Mouse (Mus musculus): ENCODE data around the gene Lrrc61. TPM values are rescaled to one million over a fixed set of nuclear protein-coding genes. Genes with fewer than 3 reads are reported as not detected.

Gene Lrrc61
- polyA plus RNA-seq, 1 experiment = not detected

GRCm38 (mm10) chr6:48572014-48572413 lies 17.4 kb downstream of the Lrrc61 start:
- TF ChIP-seq GATA1 (IDR thresholded peaks at IDR 0.05; ENCODE audit: low read length) = no peak

- no peak for TF ChIP-seq GATA1 (IDR thresholded peaks at IDR 0.05; ENCODE audit: low read length)
These were observed 18.0 kb downstream of the Lrrc61 start, which contains the start of gene Rarres2 for GRCm38 (mm10) chr6:48572572-48573061. Rarres2 (minus strand) TSS chr6:48572789.

DNA sequence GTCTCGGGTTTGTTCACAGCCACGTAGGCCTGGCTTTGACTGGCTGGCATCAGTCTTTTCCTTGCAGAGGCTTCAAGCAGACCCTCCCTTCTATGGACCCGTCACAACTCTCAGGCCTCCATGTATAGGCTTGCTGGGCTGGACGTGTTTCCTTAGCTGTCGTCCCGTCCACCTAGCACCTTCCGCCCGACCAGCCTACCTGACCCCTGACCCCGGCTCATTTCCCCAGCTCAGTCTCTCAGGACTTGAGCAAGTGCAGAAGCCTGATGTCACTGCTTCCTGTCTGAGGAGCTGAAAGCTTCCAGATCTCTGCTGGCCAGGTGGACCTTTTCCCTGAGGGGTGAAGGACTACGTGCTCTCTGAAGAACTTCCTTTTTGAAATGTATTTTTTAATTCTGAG lies 18.7 kb downstream of the Lrrc61 start:
- TF ChIP-seq GATA1 (IDR thresholded peaks at IDR 0.05; ENCODE audit: low read length) = no peak

- TF ChIP-seq GATA1 (IDR thresholded peaks at IDR 0.05; ENCODE audit: low read length) = no peak
These were observed 19.4 kb downstream of the Lrrc61 start for GRCm38 (mm10) chr6:48573981-48574380.

- TF ChIP-seq GATA1 (IDR thresholded peaks at IDR 0.05; ENCODE audit: low read length) = no peak
These were observed 24.1 kb downstream of the Lrrc61 start for GRCm38 (mm10) chr6:48578736-48579135.

GRCm38 (mm10) chr6:48579215-48579648 lies 24.6 kb downstream of the Lrrc61 start:
- TF ChIP-seq GATA1 (IDR thresholded peaks at IDR 0.05; ENCODE audit: low read length) = no peak

- TF ChIP-seq GATA1 (IDR thresholded peaks at IDR 0.05; ENCODE audit: low read length) = no peak
These were observed 26.7 kb downstream of the Lrrc61 start for GRCm38 (mm10) chr6:48581257-48581656.

- no peak for TF ChIP-seq GATA1 (IDR thresholded peaks at IDR 0.05; ENCODE audit: low read length)
These were observed 27.4 kb downstream of the Lrrc61 start for GRCm38 (mm10) chr6:48582037-48582436.

- no peak for TF ChIP-seq GATA1 (IDR thresholded peaks at IDR 0.05; ENCODE audit: low read length)
These were observed 34.7 kb downstream of the Lrrc61 start, which contains the start of gene Gm45021 for GRCm38 (mm10) chr6:48589194-48589750. Gm45021 (plus strand) TSS chr6:48589610.

DNA sequence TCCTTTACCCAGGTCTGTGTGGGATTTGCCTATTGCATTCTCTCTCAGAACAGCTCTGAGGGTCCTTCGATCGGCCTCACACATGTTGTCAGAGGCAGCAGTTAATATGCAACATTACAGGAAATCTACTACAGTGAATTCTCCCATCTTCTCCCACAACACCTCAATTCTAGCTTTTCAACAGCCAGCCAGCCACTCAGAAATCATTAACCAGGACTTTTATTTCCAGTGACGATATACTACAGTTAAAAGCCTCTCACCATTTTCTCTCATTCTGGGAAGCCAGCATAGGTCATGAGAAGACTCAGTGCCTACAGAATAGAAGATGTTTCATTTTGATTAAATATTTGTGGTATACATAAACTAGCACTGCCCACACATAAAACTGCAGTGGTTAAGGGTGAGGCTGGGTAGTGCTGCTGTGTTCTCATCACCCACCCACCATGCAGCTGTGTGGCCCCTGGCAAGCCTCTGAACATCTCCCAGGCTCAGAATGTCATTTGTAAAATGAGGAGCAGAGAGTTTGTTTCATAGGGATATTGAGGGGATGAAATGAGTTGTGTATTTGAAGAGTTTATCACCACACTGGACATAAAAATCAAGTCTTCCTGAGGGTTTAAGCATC lies 36.7 kb downstream of the Lrrc61 start:
- no peak for TF ChIP-seq GATA1 (IDR thresholded peaks at IDR 0.05; ENCODE audit: low read length)

- TF ChIP-seq GATA1 (IDR thresholded peaks at IDR 0.05; ENCODE audit: low read length) = no peak
These were observed 37.3 kb downstream of the Lrrc61 start for GRCm38 (mm10) chr6:48591871-48592270.

DNA sequence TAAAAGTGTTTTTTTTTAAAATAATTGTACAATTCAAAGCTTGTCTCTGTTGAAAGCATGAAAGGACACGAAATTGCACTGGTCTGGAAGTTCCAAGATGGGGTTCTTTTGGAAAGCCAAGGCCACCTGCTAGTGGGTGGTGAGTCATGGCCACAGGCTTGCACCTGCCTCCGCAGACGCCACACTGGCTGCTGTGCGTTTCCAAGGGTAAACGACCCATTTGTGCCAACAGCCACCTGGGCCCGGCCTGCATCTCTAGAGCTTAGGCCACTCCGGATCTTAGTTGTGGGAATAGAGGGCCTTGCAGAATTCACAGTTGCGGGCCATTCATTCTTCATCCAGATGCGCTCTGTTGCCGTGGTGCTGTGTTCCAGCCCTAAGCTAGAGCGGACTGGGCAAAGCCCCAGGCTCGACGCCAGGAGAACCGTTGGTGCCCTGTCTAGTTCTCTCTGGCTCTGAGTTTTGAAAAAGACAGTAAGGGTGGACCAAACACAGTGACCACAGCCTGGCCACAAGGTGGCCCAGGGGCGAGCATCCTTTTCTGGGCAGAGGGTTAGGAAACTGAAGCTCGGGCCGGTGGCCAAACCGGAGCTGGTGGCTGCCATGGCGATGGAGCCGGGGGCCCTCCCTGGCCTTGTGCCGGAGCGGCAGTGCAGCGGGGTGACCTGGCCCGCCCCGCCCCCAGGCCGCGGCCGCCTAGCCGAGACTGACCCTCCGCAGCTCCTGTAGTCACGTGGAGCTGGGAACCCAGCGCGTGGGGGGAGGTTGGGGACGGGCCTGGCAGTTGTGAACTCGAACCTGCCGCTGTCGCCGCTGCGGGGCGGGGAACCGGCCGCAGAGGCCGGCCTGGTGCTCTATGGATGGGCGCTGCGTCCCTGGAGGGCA lies 38.8 kb downstream of the Lrrc61 start, which contains the start of the genes Repin1 and Gm44965:
Repin1 (plus strand) TSS at position 726 of the 885 bp plus-strand sequence.
Gm44965 (plus strand) TSS at position 784 of the 885 bp plus-strand sequence.
- no peak for TF ChIP-seq GATA1 (IDR thresholded peaks at IDR 0.05; ENCODE audit: low read length)

DNA sequence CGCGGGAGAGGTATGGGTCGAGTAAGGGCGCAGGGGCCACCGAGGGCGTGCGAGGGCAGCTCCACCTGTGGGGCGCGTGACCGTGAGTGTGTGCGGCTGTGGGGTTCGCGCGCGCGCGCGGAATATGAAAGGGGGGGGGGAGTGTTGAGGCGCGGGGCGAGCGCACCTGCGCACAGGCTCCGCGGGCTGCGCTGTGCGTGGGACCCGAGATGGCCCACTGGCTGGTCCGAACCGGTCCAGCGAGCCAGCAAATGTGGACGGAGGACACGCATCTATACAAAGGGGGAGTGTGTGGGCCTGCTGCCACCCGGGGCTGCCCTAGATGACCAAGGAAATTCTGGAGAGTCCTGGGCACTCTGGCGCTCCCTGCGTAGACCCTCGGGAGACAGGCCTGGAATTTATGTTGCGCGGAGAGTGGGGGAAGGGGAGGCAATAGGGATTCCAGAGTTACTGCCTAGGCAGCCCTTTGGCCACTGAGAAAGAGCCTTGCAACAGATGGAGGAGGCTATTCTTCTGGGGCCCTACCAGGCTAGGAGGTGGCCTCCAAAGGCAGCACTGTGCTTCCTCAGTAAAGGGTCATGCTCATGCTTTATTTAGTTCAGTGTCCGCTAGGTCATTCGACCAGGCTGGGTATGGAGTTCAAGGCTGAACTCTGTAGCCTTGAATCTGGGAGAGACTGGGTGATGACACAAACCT lies 39.6 kb downstream of the Lrrc61 start:
- no peak for TF ChIP-seq GATA1 (IDR thresholded peaks at IDR 0.05; ENCODE audit: low read length)

GRCm38 (mm10) chr6:48595278-48595677 lies 40.7 kb downstream of the Lrrc61 start:
- TF ChIP-seq GATA1 (IDR thresholded peaks at IDR 0.05; ENCODE audit: low read length) = no peak

GRCm38 (mm10) chr6:48596545-48597232 lies 42.1 kb downstream of the Lrrc61 start:
- no peak for TF ChIP-seq GATA1 (IDR thresholded peaks at IDR 0.05; ENCODE audit: low read length)
